Mouse (Mus musculus) kidney, postnatal 0 days (tissue): ENCODE results near the gene Adgrl3. TPM values are rescaled to one million over a fixed set of nuclear protein-coding genes. Genes with fewer than 3 reads are reported as not detected.

Experiments used
- ATAC-seq: fragments of 200-750 bp; cut with Nextera tagmentation; replicated peaks from 2 replicates; pipeline ENCODE4 v1.8.0; 2017; ENCODE audit warnings: low read depth, moderate number of reproducible peaks, moderate TSS enrichment, moderate library complexity; ENCODE audit not compliant: low FRiP score
- DNase-seq: peaks from one replicate; pipeline ENCODE4 v3.0.0-alpha.2; 2016; ENCODE audit warnings: low spot score
- H3K27ac ChIP-seq: fragments of 300-500 bp; sonication (generic); 2 replicates; pipeline ENCODE4 v1.5.1; 2014; ENCODE audit warnings: mild to moderate bottlenecking
- H3K27me3 ChIP-seq: fragments of 300-500 bp; sonication (generic); 2 replicates; pipeline ENCODE4 v1.6.1; 2014; ENCODE audit warnings: low read length, mixed read lengths; ENCODE audit not compliant: insufficient read depth
- H3K36me3 ChIP-seq: fragments of 300-500 bp; sonication (generic); 2 replicates; pipeline ENCODE4 v1.6.1; 2014; ENCODE audit warnings: low read length, mixed read lengths; ENCODE audit not compliant: insufficient read depth
- H3K4me1 ChIP-seq: fragments of 300-500 bp; sonication (generic); replicated peaks from 2 replicates; pipeline ENCODE4 v1.6.1; 2014; ENCODE audit warnings: antibody characterized with exemption, low read length, mixed read lengths; ENCODE audit not compliant: insufficient read depth
- H3K4me2 ChIP-seq: fragments of 300-500 bp; sonication (generic); 2 replicates; pipeline ENCODE4 v1.6.1; 2014; ENCODE audit warnings: mild to moderate bottlenecking, low read length, moderate library complexity, mixed read lengths
- H3K4me3 ChIP-seq: fragments of 300-500 bp; sonication (generic); replicated peaks from 2 replicates; pipeline ENCODE4 v1.5.1; 2014; ENCODE audit warnings: low read depth, low read length
- H3K9ac ChIP-seq: fragments of 300-500 bp; sonication (generic); 2 replicates; pipeline ENCODE4 v1.6.1; 2014; ENCODE audit warnings: low read depth, low read length
- H3K9me3 ChIP-seq: fragments of 300-500 bp; sonication (generic); replicated peaks from 2 replicates; pipeline ENCODE4 v1.6.1; 2016; ENCODE audit warnings: low read length, inconsistent platforms, mixed read lengths
- CTCF ChIP-seq: IDR thresholded peaks from 2 replicates; pipeline ENCODE4 v1.5.1; 2016; ENCODE audit warnings: antibody characterized with exemption, low read depth, mild to moderate bottlenecking, moderate library complexity
- WGBS: fragments of 180-500 bp; shearing (Covaris S2); extraction: QIAGEN DNeasy Blood & Tissue Kit; methylation state at CpG from one replicate; pipeline ENCODE4 v1.1.7; 2014; 5-methylcytosine and 5-hydroxymethylcytosine counted together
- polyA plus RNA-seq: library from polyadenylated mRNA; unstranded; fragments of >200 nt; fragmentation: Nextera tagmentation; extraction: Ambion mirVana; gene quantifications from 2 replicates; pipeline ENCODE4 v1.2.1, GENCODE M21; 2015

Gene Adgrl3
- polyA plus RNA-seq, 1 experiment from 2014 or later, result 8.8 TPM

- no peak for DNase-seq
- WGBS, result 66% methylated on average over 1 of the region's 1 CpGs
- Histone ChIP-seq H3K9me3 (no peaks in the 10 kb centered on the region), H3K4me1 (no peaks in the 10 kb centered on the region), H3K27me3 (no peaks in the 10 kb centered on the region), H3K9ac (no peak overlapping the region), H3K4me2 (no peak overlapping the region), H3K4me3 (no peak overlapping the region), H3K27ac (no peak overlapping the region), H3K36me3 (no peaks in the 10 kb centered on the region)
- no peak for TF ChIP-seq CTCF
- no peak for ATAC-seq
Observed at GRCm38 (mm10) chr5:81136394-81136793, 116.5 kb downstream of the Adgrl3 start.

DNA sequence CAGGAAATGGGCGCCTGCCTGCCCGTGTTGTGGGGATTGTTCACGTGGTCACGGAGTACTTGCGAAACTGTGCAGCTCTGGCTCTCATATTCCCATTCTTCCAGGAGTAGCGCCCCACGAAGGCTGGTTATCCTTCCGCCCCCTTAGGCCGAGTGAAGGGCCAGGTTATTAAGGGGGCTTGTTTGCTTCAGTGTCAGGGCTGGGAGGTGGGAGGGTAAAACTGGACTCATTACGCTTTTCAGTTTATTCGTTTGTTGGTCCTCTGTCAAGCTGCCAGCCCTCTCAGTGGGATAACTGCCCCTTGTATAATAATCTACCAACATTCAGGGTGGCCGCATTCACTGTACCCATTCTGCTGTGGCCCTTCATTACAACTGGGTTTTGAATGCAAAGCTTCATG, 135.9 kb downstream of the Adgrl3 start:
- Histone ChIP-seq H3K4me1 (no peaks in the 10 kb centered on the region), H3K36me3 (no peaks in the 10 kb centered on the region), H3K4me2 (no peak overlapping the region), H3K9ac (no peak overlapping the region), H3K27ac (no peak overlapping the region), H3K27me3 (no peaks in the 10 kb centered on the region), H3K4me3 (no peak overlapping the region), H3K9me3 (no peaks in the 10 kb centered on the region)
- DNase-seq, result no peak
- TF ChIP-seq CTCF, result no peak
- ATAC-seq, result no peak
- WGBS, result 74% methylated on average over 12 of the region's 12 CpGs

DNA sequence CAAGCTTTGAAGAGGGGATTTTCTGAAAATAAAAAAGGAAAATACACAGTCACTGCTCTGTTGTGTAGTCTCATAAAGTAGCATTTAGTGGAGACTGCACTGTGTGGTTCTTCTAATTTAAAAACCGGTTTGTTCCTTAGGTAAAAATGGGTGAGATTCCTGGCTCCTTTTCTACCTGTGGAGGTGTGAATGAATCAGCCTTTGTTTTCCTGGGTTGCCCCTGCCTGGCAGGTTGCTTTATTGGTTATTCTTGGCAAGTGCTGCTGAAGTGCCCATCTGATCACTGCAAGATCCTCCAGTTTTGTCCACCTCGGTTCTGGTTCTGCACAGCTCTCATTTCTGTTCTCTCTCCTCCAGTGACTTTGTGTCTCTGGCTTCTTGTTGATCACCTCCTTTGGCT, 136.3 kb downstream of the Adgrl3 start:
- no peak for TF ChIP-seq CTCF
- Histone ChIP-seq H3K4me3 (no peak overlapping the region), H3K36me3 (no peaks in the 10 kb centered on the region), H3K9me3 (no peaks in the 10 kb centered on the region), H3K9ac (no peak overlapping the region), H3K4me2 (no peak overlapping the region), H3K4me1 (no peaks in the 10 kb centered on the region), H3K27ac (no peak overlapping the region), H3K27me3 (no peaks in the 10 kb centered on the region)
- DNase-seq, result no peak
- WGBS, result 52% methylated on average over 2 of the region's 2 CpGs
- no peak for ATAC-seq

- H3K27ac ChIP-seq, result no peak overlapping the region
- no peak overlapping the region for H3K4me3 ChIP-seq
- H3K9me3 ChIP-seq, result no peaks in the 10 kb centered on the region
- TF ChIP-seq CTCF, result no peak
- DNase-seq (no peak), ATAC-seq (no peak)
- H3K27me3 ChIP-seq, result no peaks in the 10 kb centered on the region
- WGBS, result 69% methylated on average over 5 of the region's 5 CpGs
- H3K4me2 ChIP-seq, result no peak overlapping the region
- H3K36me3 ChIP-seq, result no peaks in the 10 kb centered on the region
- H3K4me1 ChIP-seq, result no peaks in the 10 kb centered on the region
- H3K9ac ChIP-seq, result no peak overlapping the region
Observed at GRCm38 (mm10) chr5:81156796-81157195, 136.9 kb downstream of the Adgrl3 start.

- Histone ChIP-seq H3K4me1 (no peaks in the 10 kb centered on the region), H3K9me3 (no peaks in the 10 kb centered on the region), H3K27ac (no peak overlapping the region), H3K9ac (no peak overlapping the region), H3K36me3 (no peaks in the 10 kb centered on the region), H3K4me2 (no peak overlapping the region), H3K4me3 (no peak overlapping the region), H3K27me3 (no peaks in the 10 kb centered on the region)
- DNase-seq, result no peak
- no peak for TF ChIP-seq CTCF
- 91% methylated on average over 12 of the region's 12 CpGs for whole genome bisulfite sequencing
- ATAC-seq, result no peak
Observed at GRCm38 (mm10) chr5:81159013-81159412, 139.1 kb downstream of the Adgrl3 start.

- Histone ChIP-seq H3K4me1 (no peaks in the 10 kb centered on the region), H3K27me3 (no peaks in the 10 kb centered on the region), H3K36me3 (no peaks in the 10 kb centered on the region), H3K4me3 (no peak overlapping the region), H3K4me2 (no peak overlapping the region), H3K9me3 (no peaks in the 10 kb centered on the region), H3K9ac (no peak overlapping the region), H3K27ac (no peak overlapping the region)
- DNase-seq (no peak), ATAC-seq (no peak)
- TF ChIP-seq CTCF, result no peak
- WGBS, result 91% methylated on average over 6 of the region's 6 CpGs
Observed at GRCm38 (mm10) chr5:81160431-81160830, 140.5 kb downstream of the Adgrl3 start.

DNA sequence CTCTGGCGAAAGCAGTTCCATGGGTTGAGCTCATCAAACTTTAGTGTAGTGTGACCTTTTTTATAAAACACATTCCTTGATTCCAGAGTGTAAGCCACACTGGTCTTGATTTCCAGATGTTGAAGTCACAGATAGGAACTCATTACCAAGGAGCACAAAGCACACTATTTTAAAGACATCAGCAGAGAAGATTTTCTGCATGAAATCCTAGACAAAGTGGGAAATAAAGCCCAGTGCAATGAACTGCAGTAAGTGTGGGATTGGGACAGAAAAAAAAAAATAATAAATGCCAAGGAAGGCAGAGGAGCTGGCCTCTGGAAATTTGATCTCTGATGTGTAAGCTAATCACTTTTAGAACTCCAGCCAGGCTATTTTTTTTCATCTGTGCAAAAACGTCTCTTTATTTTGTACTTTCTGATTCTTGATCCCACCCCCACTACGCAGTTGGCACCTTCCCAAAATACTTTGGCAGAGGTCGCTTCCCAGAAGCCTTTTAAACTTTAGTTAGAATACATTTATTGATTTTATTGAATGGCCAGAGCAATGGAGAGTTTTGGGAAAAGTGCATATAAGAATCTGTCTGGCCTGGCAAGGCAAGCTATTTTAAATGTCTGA, 169.0 kb downstream of the Adgrl3 start:
- H3K9me3 ChIP-seq, result no peaks in the 10 kb centered on the region
- 23% methylated on average over 4 of the region's 4 CpGs for WGBS
- no peak for TF ChIP-seq CTCF
- H3K4me3 ChIP-seq, result no peak overlapping the region
- no peak overlapping the region for H3K4me2 ChIP-seq
- H3K27ac ChIP-seq, result no peak overlapping the region
- ATAC-seq (no peak), DNase-seq (peak; percentile 64)
- 0 out of 2 replicates have a peak, but pooled peaks cover 3% of the 10 kb centered on the region for H3K4me1 ChIP-seq
- no peaks in the 10 kb centered on the region for H3K27me3 ChIP-seq
- no peaks in the 10 kb centered on the region for H3K36me3 ChIP-seq
- no peak overlapping the region for H3K9ac ChIP-seq
